Mouse (Mus musculus): ENCODE data around the gene Rai1.

DNA sequence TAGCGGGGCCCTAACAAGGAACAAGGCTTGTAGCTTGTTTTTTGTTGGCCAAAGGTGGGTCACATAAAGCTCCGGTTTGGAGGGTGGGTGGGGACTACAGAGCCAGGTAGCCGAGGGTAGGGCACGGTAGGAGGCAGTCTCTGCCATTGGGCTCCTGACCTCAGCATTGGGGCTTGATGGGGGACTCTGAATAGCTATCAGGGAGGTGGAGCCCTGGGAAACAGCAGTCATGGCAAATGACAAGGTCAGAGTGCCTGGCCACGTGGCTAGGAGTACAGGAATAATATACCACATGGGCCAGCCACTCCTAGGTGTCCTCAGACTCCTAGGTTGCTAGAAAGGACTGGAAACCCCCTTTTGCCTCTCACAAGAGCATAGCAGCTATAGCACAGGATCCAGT lies 91.5 kb downstream of the Rai1 start:
- no peak for TF ChIP-seq CTCF (conservative IDR thresholded peaks at IDR 0.05 in 1 of 2, IDR thresholded peaks at IDR 0.05 in 1 of 2; ENCODE audit: low read depth in 2 of 2, low read length in 2 of 2)
- TF ChIP-seq POLR2A (IDR thresholded peaks at IDR 0.05; ENCODE audit: low read depth, low read length) = no peak

Data from CH12.LX (cell line).